Mouse (Mus musculus) forebrain, embryonic 12.5 days (tissue): Measurements from ENCODE around the gene Dusp15. TPM values are rescaled to one million over a fixed set of nuclear protein-coding genes. Genes with fewer than 3 reads are reported as not detected.
A peak's percentile ranks its signal among the peaks of the same experiment; 100 is the strongest.

Source experiments
- ATAC-seq: fragments of 200-750 bp; cut with Nextera tagmentation; 2 replicates; pipeline ENCODE4 v1.8.0; 2017; ENCODE audit warnings: moderate TSS enrichment; ENCODE audit not compliant: low FRiP score
- H3K27ac ChIP-seq: fragments of 300-500 bp; sonication (generic); 2 replicates; pipeline ENCODE4 v1.5.1; 2016; ENCODE audit warnings: mild to moderate bottlenecking
- H3K27me3 ChIP-seq: fragments of 300-500 bp; sonication (generic); 2 replicates; pipeline ENCODE4 v1.6.1; 2016; ENCODE audit warnings: mild to moderate bottlenecking
- H3K36me3 ChIP-seq: fragments of 300-500 bp; sonication (generic); replicated peaks from 2 replicates; pipeline ENCODE4 v1.6.1; 2016; ENCODE audit warnings: mild to moderate bottlenecking
- H3K4me1 ChIP-seq: fragments of 300-500 bp; sonication (generic); 2 replicates; pipeline ENCODE4 v1.6.1; 2016
- H3K4me2 ChIP-seq: fragments of 300-500 bp; sonication (generic); 2 replicates; pipeline ENCODE4 v1.6.1; 2016; ENCODE audit warnings: mild to moderate bottlenecking, moderate library complexity
- H3K4me3 ChIP-seq: fragments of 300-500 bp; sonication (generic); replicated peaks from 2 replicates; pipeline ENCODE4 v1.5.1; 2016; ENCODE audit warnings: mild to moderate bottlenecking
- H3K9ac ChIP-seq: fragments of 300-500 bp; sonication (generic); 2 replicates; pipeline ENCODE4 v1.6.1; 2016; ENCODE audit warnings: mild to moderate bottlenecking
- H3K9me3 ChIP-seq: fragments of 300-500 bp; sonication (generic); 2 replicates; pipeline ENCODE4 v1.6.1; 2016
- WGBS: fragments of 180-500 bp; shearing (Covaris S2); methylation state at CpG from one replicate; pipeline ENCODE4 v1.1.7; 2016; 5-methylcytosine and 5-hydroxymethylcytosine counted together
- polyA plus RNA-seq: library from polyadenylated mRNA; unstranded; fragments of >200 nt; fragmentation: Nextera tagmentation; extraction: Ambion mirVana; gene quantifications from 2 replicates; pipeline ENCODE4 v1.2.1, GENCODE M21; 2016

Dusp15 gene
- polyA plus RNA-seq, 1 experiment from 2014 or later: 0.91 TPM

DNA sequence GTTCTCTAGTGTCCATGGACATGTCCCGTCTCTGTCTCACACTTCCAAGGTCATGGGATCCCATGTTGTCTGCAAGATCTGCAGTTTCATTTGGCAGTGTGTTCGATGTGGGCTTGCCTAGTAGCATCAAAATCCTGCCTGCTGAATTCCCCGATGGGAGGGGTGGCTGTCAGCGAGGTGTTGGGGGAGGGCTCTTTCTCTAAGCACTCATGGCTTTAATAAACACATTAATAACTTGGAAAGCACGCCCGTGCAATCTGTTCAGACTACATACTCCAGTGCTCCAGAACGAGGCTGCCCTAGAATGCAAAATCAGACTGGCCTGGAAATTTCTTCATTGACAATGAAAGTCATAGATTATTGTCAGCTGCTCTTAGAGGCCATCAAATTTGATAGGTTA lies 4.4 kb downstream of the Dusp15 start:
- no peak for ATAC-seq
- Histone ChIP-seq H3K4me2 (no peak overlapping the region), H3K4me1 (peaks cover 35% of the 10 kb centered on the region), H3K9ac (no peak overlapping the region), H3K36me3 (no peaks in the 10 kb centered on the region), H3K4me3 (no peak overlapping the region), H3K27me3 (peaks cover 81% of the 10 kb centered on the region), H3K27ac (no peak overlapping the region), H3K9me3 (no peaks in the 10 kb centered on the region)
- 63% methylated on average over 7 of the region's 7 CpGs for WGBS

- H3K27me3 ChIP-seq: peaks cover 90% of the 10 kb centered on the region
- H3K4me3 ChIP-seq: no peak overlapping the region
- no peak overlapping the region for H3K9ac ChIP-seq
- peaks cover 20% of the 10 kb centered on the region for H3K4me1 ChIP-seq
- H3K27ac ChIP-seq: no peak overlapping the region
- no peaks in the 10 kb centered on the region for H3K36me3 ChIP-seq
- WGBS: 65% methylated on average over 9 of the region's 9 CpGs
- H3K4me2 ChIP-seq: no peak overlapping the region
- no peaks in the 10 kb centered on the region for H3K9me3 ChIP-seq
- ATAC-seq: no peak
Measured at GRCm38 (mm10) chr2:152944013-152944412, 7.5 kb downstream of the Dusp15 start.

DNA sequence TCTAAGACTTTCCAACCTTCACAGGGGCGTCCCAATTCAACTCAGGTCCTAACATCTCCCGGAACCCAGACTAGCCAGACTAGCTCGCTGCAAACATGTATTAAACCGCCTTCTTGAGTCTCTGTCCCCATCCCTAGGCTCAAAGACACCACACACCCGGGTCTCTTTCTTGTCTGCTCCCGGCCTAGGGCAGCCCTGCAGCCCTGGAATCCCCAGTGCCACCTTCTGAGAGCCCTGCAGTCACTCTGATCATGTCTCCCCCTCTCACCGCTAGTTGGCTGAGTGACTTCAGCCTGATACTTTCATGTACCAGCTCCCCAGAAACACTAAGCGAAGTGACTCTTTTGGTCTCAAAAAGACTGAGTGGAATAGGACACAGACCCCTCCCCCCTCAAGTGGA lies 7.9 kb downstream of the Dusp15 start:
- WGBS: 5% methylated on average over 8 of the region's 8 CpGs
- no peak for ATAC-seq
- Histone ChIP-seq H3K27me3 (peaks cover 89% of the 10 kb centered on the region), H3K4me3 (peak overlapping the region; percentile 47), H3K9me3 (no peaks in the 10 kb centered on the region), H3K4me2 (peak overlapping the region; percentile 84), H3K4me1 (peaks cover 20% of the 10 kb centered on the region), H3K36me3 (no peaks in the 10 kb centered on the region), H3K9ac (no peak overlapping the region), H3K27ac (no peak overlapping the region)

DNA sequence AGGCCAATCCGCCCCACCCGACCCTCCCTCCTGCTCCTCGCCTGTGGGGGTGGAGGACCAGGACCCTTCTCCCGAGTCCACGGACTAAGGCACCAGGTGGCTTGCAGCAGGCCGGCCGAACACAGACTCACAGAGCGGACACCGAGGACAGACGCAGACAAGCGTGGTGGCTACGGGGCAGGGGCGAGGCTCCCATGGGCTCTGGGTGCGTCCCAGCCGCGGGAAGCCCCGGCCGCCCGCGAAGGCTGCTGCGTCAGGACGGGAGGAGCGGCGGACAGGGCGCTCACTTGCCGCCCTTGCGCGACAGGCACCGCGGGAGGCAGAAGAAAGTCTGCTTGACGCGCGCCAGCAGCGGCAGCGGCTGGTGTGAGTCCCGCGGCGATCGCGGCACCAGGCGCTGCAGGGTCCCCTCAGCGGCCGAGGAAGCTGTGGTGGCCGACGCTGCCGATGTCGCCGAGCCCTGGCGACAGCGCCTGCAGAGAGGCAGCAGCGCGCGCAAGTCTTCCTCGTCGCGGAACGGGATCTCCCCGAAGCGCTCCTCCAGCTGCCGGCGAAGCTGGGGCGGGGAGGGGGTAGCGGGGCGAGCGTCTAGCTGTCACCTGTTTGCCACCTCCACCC lies 8.5 kb downstream of the Dusp15 start:
- Histone ChIP-seq H3K9ac (peak overlapping the region; percentile 54), H3K36me3 (no peaks in the 10 kb centered on the region), H3K9me3 (no peaks in the 10 kb centered on the region), H3K4me2 (peak overlapping the region; percentile 84), H3K4me1 (peaks cover 20% of the 10 kb centered on the region), H3K27me3 (peaks cover 90% of the 10 kb centered on the region), H3K27ac (no peak overlapping the region), H3K4me3 (peak overlapping the region; percentile 47)
- under 1% methylated on average over 65 of the region's 65 CpGs for WGBS
- 0 out of 2 replicates have a peak, but pooled peaks have one; percentile 33 for ATAC-seq

DNA sequence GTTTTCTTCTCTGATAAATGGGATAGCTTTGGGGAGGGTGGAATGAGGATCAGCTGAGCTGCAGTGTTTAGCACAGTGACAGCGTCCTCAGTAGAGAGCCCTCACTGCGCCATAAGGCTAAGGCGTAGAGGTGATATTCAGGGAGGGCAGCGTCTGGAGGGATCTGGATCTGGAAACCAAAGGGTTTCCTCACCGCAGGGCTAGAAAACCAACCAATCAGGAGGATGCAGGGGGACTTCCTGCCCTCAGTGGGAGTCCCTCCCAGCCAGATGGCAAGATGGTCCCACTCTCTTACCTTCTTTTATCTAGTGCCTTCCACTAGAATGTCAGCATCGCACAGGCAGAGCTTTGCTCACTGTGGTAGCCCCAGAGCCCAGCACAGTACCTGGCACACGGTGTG lies 9.7 kb downstream of the Dusp15 start:
- Histone ChIP-seq H3K36me3 (no peaks in the 10 kb centered on the region), H3K4me1 (peaks cover 17% of the 10 kb centered on the region), H3K4me2 (no peak overlapping the region), H3K27me3 (peaks cover 83% of the 10 kb centered on the region), H3K9ac (no peak overlapping the region), H3K4me3 (no peak overlapping the region), H3K27ac (no peak overlapping the region), H3K9me3 (no peaks in the 10 kb centered on the region)
- WGBS: 43% methylated on average over 7 of the region's 7 CpGs
- no peak for ATAC-seq

- peaks cover 86% of the 10 kb centered on the region for H3K27me3 ChIP-seq
- H3K9ac ChIP-seq: no peak overlapping the region
- H3K36me3 ChIP-seq: no peaks in the 10 kb centered on the region
- H3K4me3 ChIP-seq: no peak overlapping the region
- peaks cover 16% of the 10 kb centered on the region for H3K4me1 ChIP-seq
- H3K27ac ChIP-seq: no peak overlapping the region
- no peak overlapping the region for H3K4me2 ChIP-seq
- H3K9me3 ChIP-seq: no peaks in the 10 kb centered on the region
- WGBS: 77% methylated on average over 6 of the region's 6 CpGs
- ATAC-seq: no peak
Measured at GRCm38 (mm10) chr2:152941106-152941505, 10.4 kb downstream of the Dusp15 start.

GRCm38 (mm10) chr2:152939846-152940245 lies 11.7 kb downstream of the Dusp15 start:
- whole genome bisulfite sequencing: 7% methylated on average over 4 of the region's 4 CpGs
- no peak overlapping the region for H3K4me2 ChIP-seq
- no peak overlapping the region for H3K27ac ChIP-seq
- no peaks in the 10 kb centered on the region for H3K36me3 ChIP-seq
- no peaks in the 10 kb centered on the region for H3K9me3 ChIP-seq
- peaks cover 16% of the 10 kb centered on the region for H3K4me1 ChIP-seq
- H3K4me3 ChIP-seq: no peak overlapping the region
- ATAC-seq: no peak
- H3K27me3 ChIP-seq: peaks cover 80% of the 10 kb centered on the region
- H3K9ac ChIP-seq: no peak overlapping the region

- Histone ChIP-seq H3K4me2 (no peak overlapping the region), H3K27ac (no peak overlapping the region), H3K9me3 (no peaks in the 10 kb centered on the region), H3K36me3 (no peaks in the 10 kb centered on the region), H3K9ac (no peak overlapping the region), H3K4me3 (no peak overlapping the region), H3K4me1 (no peaks in the 10 kb centered on the region), H3K27me3 (peaks cover 29% of the 10 kb centered on the region)
- ATAC-seq: no peak
- WGBS: 32% methylated on average over 5 of the region's 5 CpGs
Measured at GRCm38 (mm10) chr2:152933614-152934013, 17.9 kb downstream of the Dusp15 start.

- no peak within 1 kb of the TSS for H3K4me3 ChIP-seq
- H3K4me1 ChIP-seq: no peaks in the 10 kb centered on the region
- no peak for ATAC-seq
- no peak within 1 kb of the TSS for H3K4me2 ChIP-seq
- H3K36me3 ChIP-seq: no peaks in the 10 kb centered on the region
- no peaks in the 10 kb centered on the region for H3K9me3 ChIP-seq
- H3K9ac ChIP-seq: no peak within 1 kb of the TSS
- H3K27ac ChIP-seq: no peak within 1 kb of the TSS
- H3K27me3 ChIP-seq: peaks cover 24% of the 10 kb centered on the region
- 40% methylated on average over 9 of the region's 9 CpGs for WGBS
Measured at GRCm38 (mm10) chr2:152933048-152933447, 18.4 kb downstream of the Dusp15 start, which contains the start of gene Foxs1. TSS of gene Foxs1 (minus strand) at chr2:152933208.

DNA sequence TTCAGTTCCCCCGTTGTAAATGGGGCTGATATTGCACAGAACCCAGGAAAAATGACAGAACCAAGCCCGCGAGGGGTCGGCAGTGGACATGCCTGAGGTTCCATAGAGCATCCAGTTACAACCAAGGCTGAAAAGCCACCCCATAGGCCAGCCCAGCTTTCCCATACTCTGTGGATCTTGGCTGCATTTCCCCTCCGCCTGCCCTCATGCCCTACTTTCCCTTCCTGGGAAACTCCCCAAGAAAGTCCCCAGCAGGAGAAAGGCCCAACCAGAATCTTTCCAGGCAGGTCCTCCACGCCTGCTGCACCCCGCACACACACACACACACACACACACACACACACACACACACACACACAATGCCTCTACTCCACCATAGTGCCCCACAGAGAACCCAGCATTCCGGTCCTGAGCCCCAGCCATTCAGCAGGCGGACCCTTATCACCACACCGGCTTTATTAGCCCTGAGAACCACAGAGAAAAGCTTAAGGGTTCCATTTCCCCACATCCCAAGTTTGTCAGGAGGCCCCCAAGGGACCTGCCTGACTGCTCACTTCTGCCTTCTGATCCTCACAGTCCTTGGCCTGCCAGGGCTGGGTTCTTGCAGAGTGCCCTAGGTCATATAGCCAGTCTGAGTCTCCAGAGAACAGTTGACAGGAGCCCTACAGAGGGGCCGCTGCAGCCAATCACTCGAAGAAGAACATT lies 19.9 kb downstream of the Dusp15 start:
- no peak overlapping the region for H3K4me3 ChIP-seq
- peaks cover 22% of the 10 kb centered on the region for H3K27me3 ChIP-seq
- no peaks in the 10 kb centered on the region for H3K36me3 ChIP-seq
- no peak overlapping the region for H3K27ac ChIP-seq
- H3K9ac ChIP-seq: no peak overlapping the region
- H3K4me1 ChIP-seq: no peaks in the 10 kb centered on the region
- WGBS: 79% methylated on average over 12 of the region's 12 CpGs
- H3K9me3 ChIP-seq: no peaks in the 10 kb centered on the region
- no peak for ATAC-seq
- no peak overlapping the region for H3K4me2 ChIP-seq

GRCm38 (mm10) chr2:152930276-152930675 lies 21.2 kb downstream of the Dusp15 start:
- H3K4me2 ChIP-seq: no peak overlapping the region
- ATAC-seq: no peak
- no peak overlapping the region for H3K4me3 ChIP-seq
- 63% methylated on average over 2 of the region's 2 CpGs for WGBS
- H3K27ac ChIP-seq: no peak overlapping the region
- peaks cover 10% of the 10 kb centered on the region; the same call in 1 of the 2 replicates for H3K27me3 ChIP-seq
- H3K9ac ChIP-seq: no peak overlapping the region
- no peaks in the 10 kb centered on the region for H3K4me1 ChIP-seq
- H3K9me3 ChIP-seq: no peaks in the 10 kb centered on the region
- no peaks in the 10 kb centered on the region for H3K36me3 ChIP-seq

GRCm38 (mm10) chr2:152928988-152929370 lies 22.5 kb downstream of the Dusp15 start:
- H3K27me3 ChIP-seq: peaks cover 10% of the 10 kb centered on the region; the same call in 1 of the 2 replicates
- H3K27ac ChIP-seq: no peak overlapping the region
- H3K9ac ChIP-seq: no peak overlapping the region
- H3K4me2 ChIP-seq: no peak overlapping the region
- no peak for ATAC-seq
- no peaks in the 10 kb centered on the region for H3K9me3 ChIP-seq
- WGBS: 73% methylated on average over 3 of the region's 3 CpGs
- H3K4me1 ChIP-seq: no peaks in the 10 kb centered on the region
- no peaks in the 10 kb centered on the region for H3K36me3 ChIP-seq
- H3K4me3 ChIP-seq: no peak overlapping the region
